Mouse (Mus musculus) embryonic facial prominence, embryonic 11.5 days (tissue): Measurements from ENCODE around the gene R3hdml. TPM values are rescaled to one million over a fixed set of nuclear protein-coding genes. Genes with fewer than 3 reads are reported as not detected.

Source experiments
- ATAC-seq: fragments of 200-750 bp; cut with Nextera tagmentation; replicated peaks from 2 replicates; pipeline ENCODE4 v1.8.0; 2017; ENCODE audit warnings: low read depth; ENCODE audit not compliant: insufficient number of reproducible peaks, low FRiP score, low TSS enrichment
- DNase-seq: peaks from one replicate; pipeline ENCODE4 v3.0.0-alpha.2; 2015; ENCODE audit warnings: low spot score
- H3K27ac ChIP-seq: fragments of 300-500 bp; sonication (generic); replicated peaks from 2 replicates; pipeline ENCODE4 v1.5.1; 2014; ENCODE audit warnings: mild to moderate bottlenecking, low read depth, low read length, control low read depth
- H3K27me3 ChIP-seq: fragments of 300-500 bp; sonication (generic); 2 replicates; pipeline ENCODE4 v1.6.1; 2014; ENCODE audit warnings: mild to moderate bottlenecking, low read length, moderate library complexity, mixed read lengths; ENCODE audit not compliant: control insufficient read depth, insufficient read depth
- H3K36me3 ChIP-seq: fragments of 300-500 bp; sonication (generic); replicated peaks from 2 replicates; pipeline ENCODE4 v1.6.1; 2014; ENCODE audit warnings: low read depth, mild to moderate bottlenecking, low read length, moderate library complexity, mixed read lengths; ENCODE audit not compliant: control insufficient read depth, insufficient read depth
- H3K4me1 ChIP-seq: fragments of 300-500 bp; sonication (generic); 2 replicates; pipeline ENCODE4 v1.6.1; 2014; ENCODE audit warnings: low read length, mixed read lengths; ENCODE audit not compliant: control insufficient read depth, insufficient read depth
- H3K4me2 ChIP-seq: fragments of 300-500 bp; sonication (generic); 2 replicates; pipeline ENCODE4 v1.6.1; 2014; ENCODE audit warnings: low read depth, mild to moderate bottlenecking, control low read depth, low read length, moderate library complexity
- H3K4me3 ChIP-seq: fragments of 300-500 bp; sonication (generic); 2 replicates; pipeline ENCODE4 v1.5.1; 2014; ENCODE audit warnings: low read depth, low read length, control low read depth
- H3K9ac ChIP-seq: fragments of 300-500 bp; sonication (generic); replicated peaks from 2 replicates; pipeline ENCODE4 v1.6.1; 2014; ENCODE audit warnings: mild to moderate bottlenecking, control low read depth, low read length
- H3K9me3 ChIP-seq: fragments of 300-500 bp; sonication (generic); replicated peaks from 2 replicates; pipeline ENCODE4 v1.6.1; 2016; ENCODE audit warnings: mild to moderate bottlenecking, low read length, inconsistent platforms, mixed read lengths; ENCODE audit not compliant: control insufficient read depth
- WGBS: fragments of 180-500 bp; shearing (Covaris S2); extraction: QIAGEN DNeasy Blood & Tissue Kit; methylation state at CpG from one replicate; pipeline ENCODE4 v1.1.7; 2014; 5-methylcytosine and 5-hydroxymethylcytosine counted together
- polyA plus RNA-seq: library from polyadenylated mRNA; unstranded; fragments of >200 nt; fragmentation: Nextera tagmentation; extraction: Ambion mirVana; gene quantifications from 2 replicates; pipeline ENCODE4 v1.2.1, GENCODE M21; 2014

R3hdml gene
- polyA plus RNA-seq, 1 experiment from 2014 or later: not detected

GRCm38 (mm10) chr2:163464562-163464961 lies 27.6 kb upstream of the R3hdml start:
- DNase-seq: no peak
- Histone ChIP-seq H3K9ac (no peak overlapping the region), H3K36me3 (no peaks in the 10 kb centered on the region), H3K27ac (no peak overlapping the region), H3K4me3 (no peak overlapping the region), H3K9me3 (no peaks in the 10 kb centered on the region), H3K4me2 (no peak overlapping the region), H3K27me3 (no peaks in the 10 kb centered on the region), H3K4me1 (no peaks in the 10 kb centered on the region)
- 66% methylated on average over 6 of the region's 6 CpGs for WGBS
- no peak for ATAC-seq

GRCm38 (mm10) chr2:163466771-163467170 lies 25.3 kb upstream of the R3hdml start:
- Histone ChIP-seq H3K27ac (no peak overlapping the region), H3K9me3 (no peaks in the 10 kb centered on the region), H3K9ac (no peak overlapping the region), H3K27me3 (no peaks in the 10 kb centered on the region), H3K4me3 (no peak overlapping the region), H3K36me3 (no peaks in the 10 kb centered on the region), H3K4me2 (no peak overlapping the region), H3K4me1 (no peaks in the 10 kb centered on the region)
- ATAC-seq: no peak
- 79% methylated on average over 8 of the region's 8 CpGs for WGBS
- DNase-seq: no peak

- H3K9ac ChIP-seq: no peak overlapping the region
- H3K9me3 ChIP-seq: no peaks in the 10 kb centered on the region
- 87% methylated on average over 6 of the region's 6 CpGs for WGBS
- no peak overlapping the region for H3K4me3 ChIP-seq
- H3K36me3 ChIP-seq: no peaks in the 10 kb centered on the region
- DNase-seq (no peak), ATAC-seq (no peak)
- H3K27me3 ChIP-seq: no peaks in the 10 kb centered on the region
- H3K4me2 ChIP-seq: no peak overlapping the region
- H3K27ac ChIP-seq: no peak overlapping the region
- no peaks in the 10 kb centered on the region for H3K4me1 ChIP-seq
These were observed 24.5 kb upstream of the R3hdml start for GRCm38 (mm10) chr2:163467585-163467984.

GRCm38 (mm10) chr2:163468866-163469265 lies 23.3 kb upstream of the R3hdml start:
- no peak for DNase-seq
- 87% methylated on average over 6 of the region's 6 CpGs for whole genome bisulfite sequencing
- no peaks in the 10 kb centered on the region for H3K9me3 ChIP-seq
- H3K4me1 ChIP-seq: no peaks in the 10 kb centered on the region
- H3K9ac ChIP-seq: no peak overlapping the region
- H3K4me3 ChIP-seq: no peak overlapping the region
- no peaks in the 10 kb centered on the region for H3K36me3 ChIP-seq
- H3K4me2 ChIP-seq: no peak overlapping the region
- no peak for ATAC-seq
- H3K27ac ChIP-seq: no peak overlapping the region
- H3K27me3 ChIP-seq: no peaks in the 10 kb centered on the region

GRCm38 (mm10) chr2:163469711-163470110 lies 22.4 kb upstream of the R3hdml start:
- H3K4me1 ChIP-seq: no peaks in the 10 kb centered on the region
- no peaks in the 10 kb centered on the region for H3K27me3 ChIP-seq
- no peak overlapping the region for H3K9ac ChIP-seq
- H3K36me3 ChIP-seq: no peaks in the 10 kb centered on the region
- WGBS: 90% methylated on average over 15 of the region's 15 CpGs
- DNase-seq (no peak), ATAC-seq (no peak)
- H3K9me3 ChIP-seq: no peaks in the 10 kb centered on the region
- no peak overlapping the region for H3K4me3 ChIP-seq
- no peak overlapping the region for H3K27ac ChIP-seq
- no peak overlapping the region for H3K4me2 ChIP-seq

- 87% methylated on average over 3 of the region's 3 CpGs for WGBS
- ATAC-seq (no peak), DNase-seq (no peak)
- Histone ChIP-seq H3K4me3 (no peak overlapping the region), H3K27ac (no peak overlapping the region), H3K4me2 (no peak overlapping the region), H3K9ac (no peak overlapping the region), H3K27me3 (no peaks in the 10 kb centered on the region), H3K9me3 (no peaks in the 10 kb centered on the region), H3K36me3 (no peaks in the 10 kb centered on the region), H3K4me1 (no peaks in the 10 kb centered on the region)
These were observed 21.0 kb upstream of the R3hdml start for GRCm38 (mm10) chr2:163471136-163471535.

- H3K27ac ChIP-seq: peak overlapping the region; percentile 13; the same call in 1 of the 2 replicates
- H3K4me1 ChIP-seq: no peaks in the 10 kb centered on the region
- H3K4me2 ChIP-seq: peak overlapping the region; percentile 79
- no peaks in the 10 kb centered on the region for H3K36me3 ChIP-seq
- H3K4me3 ChIP-seq: peak overlapping the region; percentile 85
- H3K9ac ChIP-seq: peak overlapping the region; percentile 82
- no peaks in the 10 kb centered on the region for H3K27me3 ChIP-seq
- ATAC-seq: peak; percentile 47; the same call in 1 of the 2 replicates
- 6% methylated on average over 36 of the region's 36 CpGs for WGBS
- no peaks in the 10 kb centered on the region for H3K9me3 ChIP-seq
- DNase-seq: no peak
These were observed 20.2 kb upstream of the R3hdml start for GRCm38 (mm10) chr2:163471710-163472465.

- DNase-seq (peak; percentile 97), ATAC-seq (peak; percentile 95)
- peak within 1 kb of the TSS; percentile 13; the same call in 1 of the 2 replicates for H3K27ac ChIP-seq
- under 1% methylated on average over 29 of the region's 30 CpGs for WGBS
- H3K36me3 ChIP-seq: no peaks in the 10 kb centered on the region
- H3K9ac ChIP-seq: peak within 1 kb of the TSS; percentile 82
- H3K27me3 ChIP-seq: no peaks in the 10 kb centered on the region
- H3K9me3 ChIP-seq: no peaks in the 10 kb centered on the region
- peak within 1 kb of the TSS; percentile 79 for H3K4me2 ChIP-seq
- H3K4me1 ChIP-seq: no peaks in the 10 kb centered on the region
- peak within 1 kb of the TSS; percentile 85 for H3K4me3 ChIP-seq
These were observed 19.7 kb upstream of the R3hdml start, which contains the start of gene Fitm2 for GRCm38 (mm10) chr2:163472466-163472851. Gene Fitm2 (minus strand): TSS chr2:163472629.
